Mouse (Mus musculus): Measurements from ENCODE around the gene Gm13287.
"Not testable (repeated sequence)": the region's sequence is repeated elsewhere in the genome, so short reads cannot be mapped to it uniquely, and the experiment has no call there.

DNA sequence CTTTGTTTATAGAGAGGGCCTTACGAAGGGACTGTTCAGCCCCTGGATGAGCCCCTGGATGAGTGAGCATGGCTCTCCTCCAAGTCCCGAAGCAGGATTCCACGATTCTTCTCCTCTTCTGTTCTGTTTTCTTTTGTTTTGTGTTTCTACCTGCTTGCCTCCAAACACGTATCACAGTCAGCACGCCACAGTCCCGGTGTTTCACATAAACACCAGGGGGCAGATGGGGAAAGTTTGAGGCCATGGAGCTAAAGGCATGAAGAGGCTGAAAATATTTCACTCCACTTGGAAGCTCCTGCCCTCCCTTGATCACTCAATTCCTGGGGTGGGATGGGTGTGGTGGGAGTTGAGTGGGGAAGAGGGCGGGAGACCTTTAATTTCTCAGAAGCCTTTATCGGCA is 41.3 kb upstream of the Gm13287 start:
- not testable (repeated sequence) for TF ChIP-seq POLR2A (IDR thresholded peaks at IDR 0.05; ENCODE audit: low read depth, low read length); CTCF (conservative IDR thresholded peaks at IDR 0.05; ENCODE audit: insufficient read depth, insufficient read length, low read depth, low read length)

Data from kidney, adult 2 months (tissue).